Mouse (Mus musculus) bone marrow macrophage, adult 2 months (primary cell): ENCODE data around the gene Map3k5.

Experiments used
- CTCF ChIP-seq: IDR thresholded peaks from 2 replicates; pipeline ENCODE4 v1.5.1; 2012; ENCODE audit warnings: low read depth, mild to moderate bottlenecking, low read length, moderate library complexity
- POLR2A ChIP-seq: IDR thresholded peaks from 2 replicates; pipeline ENCODE4 v1.6.1; 2012; ENCODE audit warnings: mild to moderate bottlenecking, low read depth, low read length, borderline replicate concordance

DNA sequence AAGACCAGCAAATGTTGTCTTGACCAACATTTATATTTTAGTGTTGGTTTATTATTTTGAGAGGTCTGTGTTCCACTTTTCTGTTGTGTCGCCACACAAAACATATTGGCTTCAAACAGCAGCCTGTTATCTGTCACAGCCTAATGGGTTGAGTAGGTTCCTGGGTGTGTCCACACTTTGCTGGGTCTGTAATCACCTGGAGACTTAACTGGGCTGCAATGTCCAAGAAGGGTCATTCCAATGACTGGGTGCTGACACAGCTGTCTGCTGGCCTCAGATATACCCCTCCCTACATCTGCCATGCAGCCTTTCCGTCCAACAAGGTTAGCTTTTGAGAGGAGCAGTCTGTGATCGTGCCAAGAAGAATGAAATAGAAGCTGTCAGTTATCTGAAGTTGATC, 20.3 kb downstream of the Map3k5 start:
- TF ChIP-seq CTCF (no peak), POLR2A (no peak)
